Mouse (Mus musculus) thymus, adult 2 months (tissue): ENCODE results near the gene Arl15.

ENCODE experiments used
- CTCF ChIP-seq: fragments of 200-500 bp; IDR thresholded peaks from 2 replicates; pipeline ENCODE4 v1.5.1; 2012; ENCODE audit warnings: mild to moderate bottlenecking, control low read depth, low read length, moderate library complexity, borderline replicate concordance; ENCODE audit not compliant: control insufficient read depth, poor library complexity, insufficient read depth; ENCODE audit errors: extremely low read depth
- POLR2A ChIP-seq: fragments of 200-500 bp; IDR thresholded peaks from 2 replicates; pipeline ENCODE4 v1.6.1; 2012; ENCODE audit warnings: mild to moderate bottlenecking, low read length, control low read depth, moderate library complexity; ENCODE audit not compliant: control insufficient read depth, poor library complexity, insufficient read depth; ENCODE audit errors: extremely low read depth

DNA sequence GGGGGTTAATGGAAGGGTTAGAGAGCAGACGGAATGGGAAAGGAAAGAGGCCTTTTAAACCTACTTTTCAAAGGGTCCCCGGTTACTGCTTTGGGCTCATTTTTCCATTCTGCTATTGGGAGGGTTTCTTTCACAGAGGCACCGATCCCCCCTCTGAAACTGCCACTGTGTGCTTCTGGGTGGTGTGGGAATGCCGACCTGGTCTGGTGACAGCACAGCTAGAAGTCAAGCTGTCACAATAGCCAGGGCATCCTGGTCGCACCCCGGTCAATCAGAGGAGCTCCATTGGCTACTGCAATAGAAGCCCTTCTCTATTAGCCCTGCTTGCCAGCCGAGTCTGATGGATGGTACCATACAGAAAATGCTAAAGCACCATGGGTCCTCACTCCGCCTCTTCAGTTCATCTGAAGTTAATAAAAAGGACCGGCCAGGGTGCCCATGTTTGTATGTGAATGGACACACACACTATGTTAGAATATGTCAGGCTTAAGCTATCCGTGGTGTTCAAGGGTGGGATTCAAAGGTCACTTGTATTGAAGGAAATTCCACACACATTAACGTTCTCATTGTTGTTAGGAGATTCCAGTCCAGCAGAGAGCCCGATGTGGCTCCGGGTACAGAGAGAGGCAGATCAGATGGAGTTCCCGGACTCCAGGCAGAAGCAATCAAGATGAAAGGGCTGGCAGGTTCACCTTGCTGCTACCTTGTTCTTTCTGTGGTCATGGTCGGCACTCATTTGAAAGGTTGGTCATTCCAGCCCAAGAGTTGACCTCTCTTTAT lies 258.3 kb downstream of the Arl15 start:
- TF ChIP-seq POLR2A (no peak), CTCF (no peak)
